Mouse (Mus musculus): ENCODE measurements at regions not wholly inside any gene's neighbourhood (a gene's known extent, or its start where the extent isn't known, plus 50 kb on each side); places are given as distances from the start of the nearest gene placed in this dataset.

DNA sequence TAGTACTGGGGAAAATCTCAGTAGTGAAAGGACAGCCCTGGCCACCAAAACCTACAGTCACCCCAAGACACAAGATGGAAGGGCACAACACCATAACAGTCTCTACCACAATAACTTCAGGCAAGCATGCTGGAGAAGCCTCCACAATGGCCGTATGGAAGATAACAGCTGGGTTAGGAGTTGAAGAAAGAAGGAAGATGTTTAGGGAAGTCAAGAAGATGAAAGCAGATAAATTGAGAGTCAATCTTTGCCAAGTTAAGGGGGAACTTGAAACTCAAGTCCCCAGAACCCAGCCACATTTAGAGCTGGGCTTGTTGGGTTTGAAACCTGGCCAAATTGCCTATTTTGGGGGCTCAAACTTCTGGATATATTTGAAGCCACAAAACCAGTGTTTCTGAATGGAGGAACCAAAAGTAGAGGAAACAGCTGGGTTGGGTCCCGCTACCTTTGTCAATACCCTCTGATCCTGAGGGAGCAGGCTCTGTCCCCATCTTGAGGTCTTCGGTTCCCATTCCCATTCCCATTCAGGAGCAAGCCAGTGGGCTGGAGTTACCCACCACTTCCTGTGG is 147.8 kb downstream of the Cdc5l start:
- no peak for DNase-seq

DNA sequence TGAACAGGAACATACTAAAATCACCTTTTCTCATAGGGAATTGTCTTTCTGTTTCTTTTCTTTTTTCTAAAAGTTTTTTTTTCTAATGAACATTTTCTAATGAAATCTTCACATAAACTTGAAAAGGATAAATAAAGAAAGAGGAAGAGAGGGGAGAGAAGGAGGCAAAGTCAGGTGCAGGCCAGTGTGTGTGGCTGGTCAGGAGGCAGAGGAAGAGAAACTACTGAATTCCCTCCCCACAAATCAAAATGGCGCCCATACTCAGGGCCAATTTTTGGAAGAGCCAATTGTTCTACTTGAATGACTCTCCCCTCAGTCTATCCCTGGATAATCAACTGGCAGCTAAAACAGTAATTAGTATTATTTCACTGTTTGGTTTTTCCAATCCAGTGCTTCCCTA is 152.0 kb downstream of the Cdc5l start:
- no peak for DNase-seq

DNA sequence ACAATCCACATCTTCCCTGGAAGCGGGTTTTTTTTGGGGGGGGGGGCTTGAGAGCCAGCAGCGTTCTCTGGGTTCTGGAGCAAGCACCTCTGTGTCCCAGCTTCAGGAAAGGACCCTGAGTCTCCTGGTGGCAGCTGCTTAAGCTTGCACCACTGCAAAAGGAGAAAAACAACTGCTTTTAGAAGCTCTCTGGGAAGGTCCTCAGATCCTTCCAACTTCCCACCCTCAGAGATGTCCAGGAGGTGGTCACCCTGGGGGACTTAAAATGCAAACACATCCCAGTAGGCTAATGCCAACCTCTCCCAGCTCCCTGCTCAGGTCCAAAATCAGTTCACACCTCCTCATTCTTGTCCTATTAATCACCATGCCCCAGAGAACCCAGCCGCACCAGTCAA is 153.7 kb downstream of the Cdc5l start:
- no peak for DNase-seq

DNA sequence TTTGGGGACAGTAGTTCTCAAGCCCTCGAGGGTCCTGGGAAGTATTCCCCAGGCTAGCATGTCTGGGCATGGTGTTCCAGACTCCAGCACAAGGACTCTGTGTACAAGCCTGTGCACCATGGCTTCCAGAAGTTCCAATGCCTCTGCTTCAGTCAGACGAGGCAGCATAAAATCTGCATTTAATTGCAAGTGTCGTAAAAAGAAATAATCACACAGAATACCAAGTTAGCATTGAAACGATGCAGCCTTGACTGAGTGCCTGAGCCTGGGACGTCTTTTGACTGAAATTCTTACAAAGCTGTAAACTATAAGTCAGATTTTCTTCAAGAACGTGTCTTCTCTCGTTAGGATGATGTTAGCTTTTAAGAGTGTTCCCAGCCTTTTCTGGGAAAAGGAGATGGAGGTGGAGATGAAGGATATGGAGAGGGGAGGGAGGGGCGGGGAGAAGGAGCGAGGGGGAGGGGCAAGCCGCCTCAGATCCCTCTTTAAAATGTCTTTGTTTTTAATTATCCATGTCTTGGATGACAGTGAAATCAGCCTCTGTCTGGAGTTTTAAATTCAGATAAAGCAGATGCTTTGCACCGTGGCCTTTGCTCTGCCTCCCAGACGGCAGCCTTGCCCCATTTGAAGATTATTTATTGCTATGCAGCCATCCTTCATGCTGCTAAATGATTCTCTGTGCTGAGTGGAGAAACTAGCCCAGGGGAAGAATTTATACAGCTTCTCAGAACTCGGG is 154.3 kb downstream of the Cdc5l start:
- no peak for DNase-seq

DNA sequence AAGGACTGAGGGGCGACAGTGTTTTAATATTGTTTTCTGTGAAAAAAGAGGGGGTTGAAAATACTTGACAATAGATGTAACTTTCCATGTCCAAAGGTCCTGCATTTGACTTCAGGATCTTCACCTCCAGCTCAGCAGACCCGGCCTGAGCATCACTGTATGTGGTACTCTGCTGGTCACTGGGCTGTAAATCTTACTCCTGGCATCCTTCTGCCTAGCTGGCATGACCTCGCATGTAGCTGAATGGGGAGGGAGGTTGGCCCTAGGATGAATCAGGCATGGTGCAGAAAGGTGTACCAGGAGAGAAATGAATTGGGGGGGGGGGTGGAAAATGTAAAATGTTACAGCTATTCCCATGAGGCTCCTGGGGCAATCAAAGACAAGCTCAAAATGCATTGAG is 156.0 kb downstream of the Cdc5l start:
- no peak for DNase-seq

DNA sequence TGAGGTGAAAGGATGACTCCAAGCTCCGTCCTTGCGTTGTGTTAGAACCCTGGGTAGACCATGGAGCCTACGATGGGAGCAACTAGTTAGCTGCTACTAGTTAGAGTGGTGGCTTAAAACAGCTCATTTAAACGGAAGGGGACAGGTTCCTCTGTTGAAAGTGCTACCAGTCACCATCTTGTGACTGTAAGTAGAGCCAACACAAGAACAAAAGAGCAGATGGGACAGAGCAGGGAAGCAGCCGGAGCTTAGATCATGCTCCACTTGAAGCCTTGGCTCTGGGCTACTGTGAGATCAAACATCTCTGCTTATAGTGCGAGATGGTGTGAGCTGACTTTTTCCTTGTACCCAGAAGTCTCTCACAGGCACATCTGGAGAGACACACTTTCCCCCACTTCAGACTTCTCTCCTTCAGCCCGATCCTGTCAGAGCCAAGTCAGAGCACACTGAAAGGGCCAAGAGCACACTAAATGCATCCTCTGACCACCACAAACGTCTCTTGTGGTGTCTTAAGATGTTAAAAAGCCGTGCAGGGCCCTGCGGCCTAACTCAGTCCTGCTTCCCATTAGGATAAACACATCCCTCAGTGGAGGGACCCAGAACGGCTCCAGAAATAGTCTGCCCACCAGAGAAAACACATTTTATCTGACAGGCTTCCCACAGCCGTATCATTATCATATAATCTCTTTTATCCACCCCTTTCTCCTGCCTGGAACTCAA is 156.7 kb downstream of the Cdc5l start:
- no peak for DNase-seq

DNA sequence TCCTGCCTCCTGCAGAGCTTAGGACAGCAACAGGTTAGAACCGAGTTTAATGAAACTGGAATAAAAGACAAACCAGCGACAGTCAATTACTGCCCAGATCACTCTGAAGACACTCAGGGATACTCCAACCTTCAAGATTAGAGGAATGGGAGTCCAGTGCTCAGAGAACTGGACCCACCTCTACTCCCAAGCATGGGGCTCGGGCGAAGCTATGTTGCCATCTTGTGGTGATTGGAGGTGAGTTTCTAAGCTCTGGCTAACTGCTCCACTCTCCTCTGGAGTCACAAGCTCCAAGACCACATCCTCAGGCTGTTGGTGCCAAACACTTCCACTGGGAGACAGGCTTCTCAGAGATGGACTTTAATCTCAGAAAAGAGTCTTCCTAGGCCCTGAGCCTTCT is 158.6 kb downstream of the Cdc5l start:
- no peak for DNase-seq

DNA sequence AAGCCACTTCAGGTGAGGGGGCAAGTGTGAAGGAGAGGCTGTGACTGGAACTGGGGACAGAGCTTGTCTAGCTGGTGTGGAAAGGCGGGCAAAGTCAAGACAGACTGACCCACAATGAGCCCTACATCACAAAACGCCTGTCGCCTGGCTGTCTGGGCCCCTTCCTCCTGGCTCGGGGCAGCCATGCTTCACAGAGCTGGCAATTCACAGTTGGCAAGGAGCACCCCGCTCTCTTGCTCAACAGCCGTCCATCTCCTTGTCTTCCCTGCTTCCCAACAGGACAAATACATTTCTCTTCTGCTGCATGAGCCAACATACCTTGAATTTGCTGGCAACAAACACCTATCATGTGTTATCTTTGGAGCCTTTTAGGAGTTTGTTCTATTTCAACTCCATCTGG is 166.8 kb downstream of the Cdc5l start:
- no peak for DNase-seq

DNA sequence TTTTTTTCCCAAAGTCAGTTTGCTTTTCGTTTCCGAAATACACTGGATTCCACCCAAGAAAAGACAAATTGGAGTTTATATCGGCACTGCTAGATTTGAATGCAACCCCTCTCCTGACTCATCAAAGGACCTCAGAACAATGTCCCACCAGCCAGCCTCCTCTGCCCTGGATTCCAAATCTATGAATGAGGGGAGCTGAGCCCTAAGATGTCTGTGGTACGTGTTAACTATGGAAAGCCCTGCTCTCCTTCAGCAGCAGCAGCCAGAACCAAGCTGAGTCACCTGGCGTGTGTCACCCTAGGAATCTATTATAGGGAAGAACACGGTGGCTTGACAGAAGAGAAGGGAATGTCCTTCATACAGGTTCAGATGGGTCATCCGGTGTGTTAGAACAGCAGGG is 167.9 kb downstream of the Cdc5l start:
- no peak for DNase-seq

DNA sequence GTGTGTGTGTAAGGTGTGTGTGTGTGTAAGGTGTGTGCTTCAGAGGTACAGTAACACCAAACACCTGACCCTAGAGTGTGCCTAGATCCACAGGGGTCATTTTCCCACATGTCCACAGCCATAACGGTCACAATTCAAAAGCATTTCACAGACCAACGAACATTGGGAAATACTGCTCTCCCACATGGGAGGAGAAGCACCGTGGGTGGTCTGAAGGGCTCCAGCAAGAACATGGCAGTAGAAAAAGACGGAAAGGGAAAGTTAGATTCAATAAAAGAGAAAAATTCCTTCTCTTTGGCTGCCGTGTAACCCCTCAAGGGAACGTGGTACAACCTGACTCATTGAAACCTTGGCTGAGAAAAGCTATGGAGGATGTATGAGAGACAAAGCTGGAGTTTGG is 169.1 kb downstream of the Cdc5l start:
- no peak for DNase-seq

DNA sequence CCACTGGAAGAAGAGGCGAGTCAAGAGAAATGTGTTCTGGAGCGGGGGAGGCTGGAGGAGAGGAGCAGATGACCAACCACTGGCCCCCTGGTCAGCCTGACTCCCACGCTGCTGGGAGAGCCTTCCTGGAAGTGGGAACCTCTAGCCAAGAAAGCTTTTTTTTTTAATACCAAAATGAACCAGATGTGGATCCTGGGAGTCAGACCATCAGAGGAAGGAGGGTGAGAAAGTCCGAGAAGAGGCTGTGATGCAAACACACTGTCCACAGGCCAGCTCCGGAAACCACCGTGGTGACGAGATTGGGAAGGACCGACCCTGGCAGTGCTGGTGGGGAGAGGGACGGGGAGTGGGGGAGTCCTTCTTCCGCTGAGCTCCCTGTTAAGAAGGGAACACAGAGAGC is 173.1 kb downstream of the Cdc5l start:
- no peak for DNase-seq

DNA sequence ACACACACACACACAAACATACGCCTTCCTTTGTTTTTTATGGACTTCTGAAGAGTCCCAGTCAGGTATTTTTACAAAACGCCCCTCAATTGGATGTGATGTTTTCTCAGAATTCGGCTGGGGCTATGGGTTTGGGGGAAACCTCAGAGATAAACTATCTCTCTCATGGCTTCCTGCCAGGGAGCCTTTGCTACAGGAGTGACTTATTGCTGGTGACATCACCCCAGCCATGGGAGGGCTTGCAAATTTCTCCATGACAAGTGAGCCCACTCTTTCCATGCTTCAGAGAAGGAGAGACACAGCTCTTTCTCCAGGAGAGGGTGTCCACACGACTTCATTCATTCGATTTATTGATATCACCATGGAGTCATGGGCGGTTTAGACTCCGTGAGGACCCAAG is 175.5 kb downstream of the Cdc5l start:
- DNase-seq = no peak

DNA sequence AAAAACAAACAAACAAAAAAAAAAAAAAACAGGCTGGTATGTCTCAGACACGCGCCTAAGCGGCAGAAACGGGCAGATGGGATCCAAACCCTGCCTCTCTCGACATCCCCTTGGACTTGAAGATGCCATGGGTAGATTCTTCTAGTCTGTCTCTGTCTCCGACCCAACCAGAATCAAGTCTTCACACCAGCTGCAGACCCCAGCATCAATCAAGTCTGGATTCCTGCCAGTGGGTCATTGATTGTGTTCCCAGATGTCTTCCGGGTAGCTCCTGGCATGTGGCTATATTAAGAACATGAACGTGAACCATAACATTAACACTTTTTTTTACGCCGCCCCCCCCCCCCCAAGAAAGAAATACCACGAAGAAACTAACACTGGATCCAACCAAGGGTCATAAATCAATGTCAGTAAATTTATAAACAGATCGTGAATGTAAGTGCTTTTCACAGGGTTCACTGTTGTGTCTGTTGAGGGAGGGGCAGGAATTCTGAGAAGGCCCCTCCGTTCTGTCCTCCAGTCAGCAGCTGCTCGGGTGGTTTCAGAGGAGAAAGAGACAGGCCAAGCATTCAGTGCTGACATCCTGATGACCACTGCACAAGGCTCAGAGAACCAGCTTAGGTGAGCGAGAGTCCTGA is 180.8 kb downstream of the Cdc5l start:
- DNase-seq = no peak

DNA sequence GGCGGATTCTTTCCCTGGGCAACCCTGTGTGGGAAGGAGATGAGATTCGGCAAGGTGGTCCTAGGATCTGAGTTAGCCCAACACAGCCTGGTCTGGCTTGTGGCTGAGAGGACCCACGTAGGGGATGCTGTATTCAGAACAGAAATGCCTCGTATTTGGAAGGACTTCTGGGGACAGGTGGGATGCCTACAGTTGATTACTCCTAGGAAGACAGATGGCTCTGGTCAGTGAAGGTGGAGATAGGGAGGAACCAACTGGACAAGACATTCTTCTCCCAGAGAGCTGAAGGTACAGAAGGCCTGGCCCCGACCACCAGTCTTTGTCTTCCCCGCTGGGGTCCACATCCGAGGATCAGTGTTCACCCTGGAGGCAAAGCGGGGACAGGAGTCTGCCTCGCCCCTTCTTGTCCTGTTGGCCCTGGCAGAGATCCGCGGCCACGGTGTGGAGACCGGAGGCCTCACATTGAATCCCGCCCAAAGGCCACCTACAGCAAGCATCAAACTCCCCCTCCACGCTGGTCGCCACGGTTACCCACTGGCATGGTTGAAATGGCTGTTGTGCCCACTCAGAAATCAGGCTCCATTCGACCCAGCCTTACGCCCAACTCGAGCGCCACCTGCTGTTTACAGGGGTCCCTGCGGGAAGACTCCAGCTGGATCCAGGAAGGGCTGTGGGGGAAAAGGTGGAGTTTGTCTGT is 182.4 kb downstream of the Cdc5l start:
- peak; percentile 77 to 83 for DNase-seq

DNA sequence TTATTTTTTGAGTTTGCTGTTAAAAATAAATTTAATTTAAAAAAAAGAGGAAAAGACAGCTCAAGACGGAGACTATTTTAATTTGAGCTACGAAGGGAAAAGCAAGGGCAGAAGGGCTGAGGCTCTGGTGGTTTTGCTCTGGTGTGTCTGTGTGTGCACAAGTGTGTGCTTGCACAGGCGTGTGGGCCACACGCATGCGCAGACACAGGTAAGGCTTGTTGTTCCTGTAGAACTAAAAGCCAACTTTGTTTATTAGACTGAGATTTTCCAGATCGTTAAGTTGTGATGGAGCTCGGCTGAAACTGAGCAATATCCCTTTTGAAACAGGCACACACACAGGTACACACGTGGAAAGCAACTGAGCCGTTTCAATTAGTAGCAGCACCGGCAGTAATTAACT is 183.1 kb downstream of the Cdc5l start:
- DNase-seq = peak; percentile 31 to 49

DNA sequence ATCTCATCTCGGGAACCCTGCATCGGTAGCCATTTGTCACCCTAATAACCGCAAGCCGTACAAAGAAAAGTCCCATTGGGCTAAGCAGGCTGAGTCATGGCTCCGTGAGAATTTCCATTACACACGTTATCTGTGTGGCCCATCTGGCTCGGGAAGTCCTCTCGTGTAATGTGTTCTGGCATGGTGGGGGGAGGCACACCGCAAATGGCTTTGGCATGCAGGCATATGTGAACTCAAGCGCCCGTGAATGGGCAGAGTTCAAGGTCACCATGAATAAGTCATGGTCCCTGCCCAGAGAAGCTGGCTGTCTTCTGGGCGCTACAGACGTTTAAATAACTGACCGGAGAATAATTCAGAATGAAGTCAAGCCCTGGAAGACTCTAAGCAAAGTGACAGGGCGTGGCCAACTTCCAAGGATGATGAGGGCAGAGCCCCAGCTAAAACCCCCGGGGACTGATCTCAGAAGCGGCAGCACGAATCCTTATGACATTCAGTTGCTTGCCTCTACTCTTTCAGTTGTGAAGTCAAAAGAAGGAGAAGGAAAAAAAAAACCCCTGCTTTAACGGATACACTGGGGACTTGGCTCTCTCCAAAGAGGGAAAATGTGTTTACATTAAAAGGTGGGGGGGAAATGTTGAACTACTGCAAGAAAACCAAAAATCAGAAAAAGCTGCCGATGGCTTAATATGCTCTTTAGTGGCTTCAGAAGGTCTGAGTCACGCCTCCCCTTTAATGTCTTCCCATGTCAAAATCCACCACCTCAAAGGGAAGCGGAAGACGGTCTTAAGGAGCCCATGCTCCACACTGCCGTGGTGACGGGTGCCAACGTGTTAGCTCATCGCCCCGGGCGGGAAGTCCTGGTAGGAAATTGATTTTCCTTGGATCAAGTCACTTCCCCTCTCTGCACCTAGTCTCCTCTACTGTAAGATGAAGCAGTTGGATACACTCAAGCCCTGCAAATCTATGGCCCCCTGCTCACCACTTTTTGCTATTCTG is 186.1 kb downstream of the Cdc5l start:
- peak in 1 of 2 experiments; percentile 52 for DNase-seq

DNA sequence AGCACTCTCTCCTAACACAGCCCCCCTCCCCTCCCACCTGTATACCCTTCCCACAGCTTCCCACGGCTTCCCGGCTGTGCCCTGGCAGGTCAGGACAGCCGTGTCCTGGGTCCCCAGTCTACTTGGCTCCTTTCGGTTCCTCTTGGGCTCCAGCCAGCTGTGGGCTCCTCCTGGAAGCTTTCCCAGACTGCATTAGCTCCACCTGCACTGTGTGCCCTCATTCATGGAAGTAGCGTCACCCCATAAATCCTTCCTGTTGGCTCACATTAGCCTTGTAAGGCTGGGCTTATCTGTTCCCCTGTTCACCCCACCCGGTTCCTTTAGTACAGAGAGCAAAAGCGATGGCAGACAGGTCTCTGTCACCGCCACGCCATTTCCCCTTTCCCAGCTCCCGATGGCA is 188.7 kb downstream of the Cdc5l start:
- DNase-seq = peak; percentile 48 to 62

DNA sequence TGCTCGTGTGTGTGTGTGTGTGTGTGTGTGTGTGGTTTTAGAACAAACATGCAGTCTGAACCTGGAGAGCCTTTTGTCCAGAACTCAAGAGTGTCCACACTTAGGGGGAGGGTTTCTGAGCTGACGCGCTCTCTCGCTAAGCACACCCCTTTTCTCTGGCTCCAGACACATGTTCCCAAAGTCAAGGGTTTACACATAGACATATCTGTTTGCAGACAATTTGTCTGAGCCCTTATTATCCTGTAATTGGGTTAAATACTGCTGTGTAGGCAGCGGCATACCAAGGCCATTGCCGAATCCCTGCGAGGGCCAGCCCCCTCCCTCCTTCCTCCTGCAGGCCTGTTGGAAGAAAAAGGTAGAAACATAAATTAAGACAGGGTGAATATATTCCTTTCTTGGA is 190.4 kb downstream of the Cdc5l start:
- no peak for DNase-seq

DNA sequence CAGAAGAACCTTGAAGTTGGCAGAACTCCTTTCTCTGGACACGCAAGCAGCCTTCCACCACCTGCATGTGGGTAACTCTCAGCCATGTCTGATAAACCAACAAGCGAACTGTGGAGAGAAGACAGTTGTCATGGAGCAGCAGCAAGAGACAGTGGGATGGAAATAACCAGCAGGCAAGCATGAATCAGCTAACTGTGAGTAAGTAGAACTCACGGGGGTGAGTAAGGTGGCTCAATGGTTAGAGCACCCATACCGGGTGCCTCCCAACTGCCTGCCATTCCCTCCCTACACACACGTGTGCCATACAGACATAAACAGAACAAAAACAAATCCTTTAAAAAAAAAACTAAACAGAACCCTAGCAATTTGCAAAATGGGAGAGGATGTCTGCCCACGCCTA is 191.5 kb downstream of the Cdc5l start:
- no peak for DNase-seq

DNA sequence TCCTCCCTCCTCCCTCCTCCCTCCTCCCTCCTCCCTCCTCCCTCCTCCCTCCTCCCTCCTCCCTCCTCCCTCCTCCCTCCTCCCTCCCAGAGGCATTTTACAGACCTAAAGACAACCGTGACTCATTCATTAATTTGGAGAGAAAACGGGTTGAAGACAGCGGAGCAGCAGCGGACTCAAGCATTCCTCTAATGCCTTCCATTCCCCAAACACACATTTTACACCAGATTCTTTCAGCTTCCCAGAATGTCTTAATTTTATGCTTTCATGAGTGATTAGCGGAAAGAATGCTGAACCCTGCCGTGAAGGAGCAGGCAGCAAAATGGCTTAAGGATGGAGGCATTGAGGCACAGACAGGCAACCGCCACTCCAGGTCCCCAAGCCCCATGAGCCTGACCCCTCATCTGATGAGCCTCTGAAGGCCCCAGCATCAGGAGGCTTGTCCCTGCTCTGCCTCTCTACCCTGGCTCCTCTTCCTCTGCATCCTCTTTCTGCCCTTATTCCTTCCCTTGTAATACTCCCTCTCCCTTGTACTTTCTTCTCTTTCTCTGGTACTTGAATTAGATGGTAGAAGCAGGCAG is 192.5 kb downstream of the Cdc5l start:
- DNase-seq = no peak

DNA sequence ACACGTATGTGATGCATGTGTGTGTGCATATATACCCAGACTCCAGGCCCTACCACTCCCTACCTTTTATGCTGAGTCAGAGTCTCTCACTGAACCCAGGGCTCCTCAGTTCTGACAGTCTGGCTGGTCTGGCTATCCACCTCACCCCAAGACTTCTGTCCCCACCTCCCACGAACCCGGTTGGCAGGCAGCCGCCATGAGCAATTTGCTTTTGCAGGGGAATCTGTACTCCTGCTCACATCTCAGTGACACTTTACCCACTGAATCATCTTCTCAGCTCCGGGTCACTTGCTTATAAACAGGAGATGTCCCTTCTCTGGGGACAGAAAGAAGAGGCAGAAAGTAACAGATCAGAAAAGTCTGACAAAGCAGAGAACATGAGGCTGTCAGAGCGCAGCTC is 193.0 kb downstream of the Cdc5l start:
- DNase-seq = peak in 1 of 2 experiments; percentile 18

DNA sequence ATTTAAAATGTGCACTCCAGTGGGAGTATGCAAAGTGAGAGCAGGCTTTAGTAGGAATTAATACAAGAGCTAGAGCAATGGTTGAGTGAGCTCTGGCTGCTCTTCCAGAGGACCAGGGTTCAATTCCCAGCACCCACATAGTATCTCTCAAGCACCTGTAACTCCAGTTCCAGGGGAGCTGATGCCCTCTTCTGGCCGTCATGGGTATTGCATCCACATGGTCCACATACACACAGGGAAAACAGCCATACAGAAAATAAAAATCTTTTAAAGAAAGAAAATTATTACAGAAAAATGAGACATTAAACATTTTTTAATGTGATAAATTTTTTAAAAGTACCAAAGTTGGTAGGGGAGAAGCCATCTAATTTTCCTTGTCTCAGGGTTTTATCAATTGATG is 196.3 kb downstream of the Cdc5l start:
- DNase-seq = no peak
